Mouse (Mus musculus): ENCODE results near the gene Wdr77. TPM values are rescaled to one million over a fixed set of nuclear protein-coding genes. Genes with fewer than 3 reads are reported as not detected.

Gene Wdr77
- polyA plus RNA-seq, 1 experiment: 36.5 TPM

DNA sequence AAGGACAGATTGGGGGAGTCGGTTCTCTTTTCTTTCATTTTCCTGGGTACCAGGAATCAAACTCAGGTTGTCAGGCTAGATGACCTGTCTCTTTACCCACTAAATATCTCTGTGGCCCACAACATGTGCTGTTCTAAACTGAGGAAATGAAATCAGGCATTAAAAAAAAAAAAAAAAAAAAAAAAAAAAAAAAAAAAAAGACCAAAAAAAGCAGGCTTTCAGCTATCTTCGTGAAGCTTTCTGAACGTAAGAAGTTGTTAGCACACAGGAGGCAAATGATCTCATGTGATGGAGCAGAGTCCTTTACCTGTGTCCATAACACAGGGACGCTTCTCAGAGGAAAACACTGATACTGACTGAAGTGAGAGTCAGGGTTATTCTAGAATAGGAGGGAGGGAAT is 23.1 kb upstream of the Wdr77 start:
- no peak for TF ChIP-seq POLR2A (IDR thresholded peaks at IDR 0.05; ENCODE audit: low read depth, low read length)
- TF ChIP-seq CTCF (IDR thresholded peaks at IDR 0.05; ENCODE audit: extremely low read depth, insufficient read depth, insufficient read length, insufficient replicate concordance): no peak
- Histone ChIP-seq H3K4me3 (ENCODE audit: extremely low read depth, insufficient read depth, insufficient read length) (no peak overlapping the region), H3K36me3 (ENCODE audit: control insufficient read depth, insufficient read depth, low read length) (peaks cover 2% of the 10 kb centered on the region; the same call in 1 of the 2 replicates), H3K4me1 (ENCODE audit: control insufficient read depth, insufficient read depth, insufficient read length) (0 out of 2 replicates have a peak, but pooled peaks cover 4% of the 10 kb centered on the region), H3K27ac (ENCODE audit: insufficient read depth, low read length) (no peak overlapping the region), H3K27me3 (ENCODE audit: control insufficient read depth, insufficient read depth, low read length) (no peaks in the 10 kb centered on the region)
- DNase-seq (ENCODE audit: low read depth in 1 of 2, low spot score in 2 of 2): no peak
- WGBS: 65% methylated on average over 4 of the region's 4 CpGs

DNA sequence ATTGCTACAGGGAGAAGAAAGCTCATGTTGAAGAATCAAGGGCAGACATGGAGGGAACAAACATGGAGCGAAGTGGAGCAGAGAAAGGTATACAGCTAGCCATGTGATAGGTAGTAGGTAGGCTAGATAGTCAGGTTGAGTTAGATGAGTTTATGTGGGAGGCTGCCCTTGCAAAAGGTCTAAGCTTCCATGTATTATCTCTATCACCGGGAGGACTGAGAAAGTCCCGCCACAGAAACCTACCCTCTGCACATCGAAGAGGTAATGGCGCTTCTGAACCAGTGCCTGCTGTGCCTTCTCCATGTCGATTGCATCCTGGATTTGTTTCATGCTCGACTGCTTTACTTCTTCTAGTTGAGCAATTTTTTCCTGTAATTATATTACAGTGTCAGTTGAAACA is 7.8 kb upstream of the Wdr77 start:
- Histone ChIP-seq H3K36me3 (ENCODE audit: control insufficient read depth, insufficient read depth, low read length) (peaks cover 39% of the 10 kb centered on the region), H3K4me1 (ENCODE audit: control insufficient read depth, insufficient read depth, insufficient read length) (no peaks in the 10 kb centered on the region), H3K27me3 (ENCODE audit: control insufficient read depth, insufficient read depth, low read length) (no peaks in the 10 kb centered on the region), H3K4me3 (ENCODE audit: extremely low read depth, insufficient read depth, insufficient read length) (no peak overlapping the region), H3K27ac (ENCODE audit: insufficient read depth, low read length) (no peak overlapping the region)
- DNase-seq (ENCODE audit: low read depth in 1 of 2, low spot score in 2 of 2): no peak
- WGBS: 93% methylated on average over 7 of the region's 7 CpGs
- TF ChIP-seq POLR2A (IDR thresholded peaks at IDR 0.05; ENCODE audit: low read depth, low read length) (no peak), CTCF (IDR thresholded peaks at IDR 0.05; ENCODE audit: extremely low read depth, insufficient read depth, insufficient read length, insufficient replicate concordance) (no peak)

DNA sequence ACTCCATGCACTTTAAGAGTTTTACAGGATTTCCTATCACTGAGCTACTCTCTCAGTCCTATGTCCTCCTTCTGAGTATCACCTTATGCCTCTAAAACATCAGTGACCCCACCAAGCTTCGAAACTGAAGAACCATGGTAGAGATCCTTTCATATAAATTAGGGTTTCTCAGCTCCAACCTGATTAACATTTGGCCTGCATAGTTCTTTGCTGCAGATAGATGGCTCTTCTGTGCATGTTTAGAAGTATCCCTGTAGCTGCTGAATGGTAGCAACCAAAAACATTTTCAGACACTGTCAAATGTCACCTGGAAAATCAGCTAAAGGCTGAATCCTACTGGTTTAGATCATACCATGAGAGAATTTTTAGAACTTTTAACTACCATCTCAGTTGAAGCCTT is 1.9 kb upstream of the Wdr77 start:
- WGBS: 78% methylated on average over 1 of the region's 1 CpGs
- no peak for DNase-seq (ENCODE audit: low read depth in 1 of 2, low spot score in 2 of 2)
- peaks cover 16% of the 10 kb centered on the region for H3K36me3 ChIP-seq (ENCODE audit: control insufficient read depth, insufficient read depth, low read length)
- no peak overlapping the region for H3K4me3 ChIP-seq (ENCODE audit: extremely low read depth, insufficient read depth, insufficient read length)
- H3K4me1 ChIP-seq (ENCODE audit: control insufficient read depth, insufficient read depth, insufficient read length): peaks cover 4% of the 10 kb centered on the region; the same call in 1 of the 2 replicates
- H3K27me3 ChIP-seq (ENCODE audit: control insufficient read depth, insufficient read depth, low read length): no peaks in the 10 kb centered on the region
- TF ChIP-seq POLR2A (IDR thresholded peaks at IDR 0.05; ENCODE audit: low read depth, low read length) (no peak), CTCF (IDR thresholded peaks at IDR 0.05; ENCODE audit: extremely low read depth, insufficient read depth, insufficient read length, insufficient replicate concordance) (no peak)
- H3K27ac ChIP-seq (ENCODE audit: insufficient read depth, low read length): no peak overlapping the region

DNA sequence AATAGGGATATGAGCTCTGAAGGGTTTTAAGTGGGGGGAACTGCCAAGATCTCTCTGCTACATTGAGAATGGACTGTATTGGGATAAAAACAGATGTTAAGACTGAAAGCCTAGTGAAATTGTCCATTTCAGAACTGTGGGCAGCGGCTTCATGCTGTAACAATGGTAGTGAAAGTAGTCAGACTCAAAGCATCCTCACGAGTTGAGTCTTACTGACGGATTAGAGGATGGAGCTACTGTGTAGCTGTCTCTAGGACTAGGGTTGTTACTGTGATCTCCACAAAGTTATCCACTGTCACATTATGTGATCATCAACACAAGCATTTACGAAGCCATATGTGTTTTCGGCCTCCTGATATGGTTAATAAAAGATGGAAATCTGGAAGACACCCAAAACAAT is 965 bp upstream of the Wdr77 start:
- Histone ChIP-seq H3K27me3 (ENCODE audit: control insufficient read depth, insufficient read depth, low read length) (no peaks in the 10 kb centered on the region), H3K4me3 (ENCODE audit: extremely low read depth, insufficient read depth, insufficient read length) (peak overlapping the region; percentile 82), H3K36me3 (ENCODE audit: control insufficient read depth, insufficient read depth, low read length) (peaks cover 13% of the 10 kb centered on the region), H3K4me1 (ENCODE audit: control insufficient read depth, insufficient read depth, insufficient read length) (peaks cover 4% of the 10 kb centered on the region; the same call in 1 of the 2 replicates), H3K27ac (ENCODE audit: insufficient read depth, low read length) (no peak overlapping the region)
- 50% methylated on average over 5 of the region's 5 CpGs for WGBS
- TF ChIP-seq POLR2A (IDR thresholded peaks at IDR 0.05; ENCODE audit: low read depth, low read length) (no peak), CTCF (IDR thresholded peaks at IDR 0.05; ENCODE audit: extremely low read depth, insufficient read depth, insufficient read length, insufficient replicate concordance) (no peak)
- no peak for DNase-seq (ENCODE audit: low read depth in 1 of 2, low spot score in 2 of 2)

DNA sequence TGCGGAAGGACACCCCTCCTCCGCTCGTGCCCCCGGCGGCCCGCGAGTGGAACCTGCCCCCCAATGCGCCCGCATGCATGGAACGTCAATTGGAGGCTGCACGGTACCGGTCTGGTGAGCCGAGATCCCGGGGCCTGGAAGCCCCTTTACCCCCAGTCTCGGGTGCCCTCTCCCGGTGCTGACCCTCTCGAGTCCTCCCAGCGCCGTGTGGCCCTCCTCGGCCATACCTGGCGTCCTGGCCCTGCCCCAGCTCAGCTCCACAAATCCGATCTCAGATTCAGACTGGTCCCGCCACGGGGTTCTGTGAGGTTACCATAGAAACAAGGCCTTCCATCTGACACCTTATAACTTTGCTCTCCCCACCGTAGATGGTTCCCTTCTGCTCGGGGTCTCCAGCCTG is 416 bp downstream of the Wdr77 start:
- TF ChIP-seq CTCF (IDR thresholded peaks at IDR 0.05; ENCODE audit: extremely low read depth, insufficient read depth, insufficient read length, insufficient replicate concordance) (no peak), POLR2A (IDR thresholded peaks at IDR 0.05; ENCODE audit: low read depth, low read length) (no peak)
- under 1% methylated on average over 26 of the region's 26 CpGs for WGBS
- DNase-seq (ENCODE audit: low read depth in 1 of 2, low spot score in 2 of 2): no peak
- Histone ChIP-seq H3K4me3 (ENCODE audit: extremely low read depth, insufficient read depth, insufficient read length) (peak overlapping the region; percentile 82), H3K27me3 (ENCODE audit: control insufficient read depth, insufficient read depth, low read length) (no peaks in the 10 kb centered on the region), H3K36me3 (ENCODE audit: control insufficient read depth, insufficient read depth, low read length) (peaks cover 18% of the 10 kb centered on the region), H3K4me1 (ENCODE audit: control insufficient read depth, insufficient read depth, insufficient read length) (peaks cover 4% of the 10 kb centered on the region; the same call in 1 of the 2 replicates), H3K27ac (ENCODE audit: insufficient read depth, low read length) (peak overlapping the region; percentile 66)

DNA sequence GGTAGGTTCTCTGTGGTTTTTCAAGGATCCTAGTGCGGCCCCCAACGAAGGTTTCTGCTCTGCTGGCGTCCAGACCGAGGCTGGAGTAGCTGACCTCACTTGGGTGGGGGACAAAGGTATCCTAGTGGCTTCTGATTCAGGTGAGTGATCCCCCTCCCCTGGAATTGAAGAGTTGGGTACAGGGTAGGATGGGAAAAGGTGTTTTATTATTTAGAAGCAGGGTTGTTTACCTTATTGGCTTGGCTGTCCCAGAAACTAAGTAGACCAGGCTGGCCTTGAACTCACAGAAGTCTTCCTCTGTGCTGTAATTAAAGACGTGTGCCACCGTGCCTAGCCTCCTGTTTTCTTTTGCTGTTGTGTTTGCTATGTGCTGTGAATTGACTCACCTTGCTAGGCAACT is 830 bp downstream of the Wdr77 start, which contains the start of gene Atp5f1:
Atp5f1 (minus strand) TSS at position 101 of the 400 bp plus-strand sequence.
- Histone ChIP-seq H3K36me3 (ENCODE audit: control insufficient read depth, insufficient read depth, low read length) (peaks cover 18% of the 10 kb centered on the region), H3K27ac (ENCODE audit: insufficient read depth, low read length) (peak within 1 kb of the TSS; percentile 92), H3K4me1 (ENCODE audit: control insufficient read depth, insufficient read depth, insufficient read length) (peaks cover 4% of the 10 kb centered on the region; the same call in 1 of the 2 replicates), H3K4me3 (ENCODE audit: extremely low read depth, insufficient read depth, insufficient read length) (peak within 1 kb of the TSS; percentile 82), H3K27me3 (ENCODE audit: control insufficient read depth, insufficient read depth, low read length) (no peaks in the 10 kb centered on the region)
- no peak for TF ChIP-seq POLR2A (IDR thresholded peaks at IDR 0.05; ENCODE audit: low read depth, low read length)
- TF ChIP-seq CTCF (IDR thresholded peaks at IDR 0.05; ENCODE audit: extremely low read depth, insufficient read depth, insufficient read length, insufficient replicate concordance): no peak
- no peak for DNase-seq (ENCODE audit: low read depth in 1 of 2, low spot score in 2 of 2)
- WGBS: 14% methylated on average over 6 of the region's 6 CpGs

DNA sequence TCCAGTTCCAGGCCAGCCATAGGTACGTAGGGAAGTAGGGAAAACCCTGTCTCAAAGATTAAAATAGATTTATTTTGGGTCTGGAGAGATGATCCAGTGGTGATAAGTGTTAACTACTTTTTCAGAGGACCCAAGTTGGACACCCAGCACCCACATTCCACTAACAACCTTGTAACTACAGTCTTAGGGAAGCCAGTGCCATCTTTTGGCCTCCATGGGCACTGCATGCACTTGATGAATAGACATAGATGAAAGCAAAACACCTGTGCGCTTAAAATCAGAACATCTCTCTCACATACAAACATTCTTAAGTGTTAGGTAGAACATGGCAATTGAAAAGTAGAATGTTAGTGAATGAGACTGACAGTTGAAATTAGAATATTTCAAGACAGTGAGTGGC is 1.5 kb downstream of the Wdr77 start:
- DNase-seq (ENCODE audit: low read depth in 1 of 2, low spot score in 2 of 2): peak in 1 of 2 experiments; percentile 11
- 94% methylated on average over 2 of the region's 2 CpGs for WGBS
- Histone ChIP-seq H3K36me3 (ENCODE audit: control insufficient read depth, insufficient read depth, low read length) (peaks cover 23% of the 10 kb centered on the region), H3K27ac (ENCODE audit: insufficient read depth, low read length) (no peak overlapping the region), H3K4me1 (ENCODE audit: control insufficient read depth, insufficient read depth, insufficient read length) (peaks cover 4% of the 10 kb centered on the region; the same call in 1 of the 2 replicates), H3K4me3 (ENCODE audit: extremely low read depth, insufficient read depth, insufficient read length) (no peak overlapping the region), H3K27me3 (ENCODE audit: control insufficient read depth, insufficient read depth, low read length) (no peaks in the 10 kb centered on the region)
- TF ChIP-seq CTCF (IDR thresholded peaks at IDR 0.05; ENCODE audit: extremely low read depth, insufficient read depth, insufficient read length, insufficient replicate concordance): no peak
- no peak for TF ChIP-seq POLR2A (IDR thresholded peaks at IDR 0.05; ENCODE audit: low read depth, low read length)

Data from spleen, adult 2 months (tissue).